Mouse (Mus musculus): ENCODE data around the gene Thrb.

GRCm38 (mm10) chr14:17675214-17675613, 15.2 kb downstream of the Thrb start:
- TF ChIP-seq CTCF (IDR thresholded peaks at IDR 0.05; ENCODE audit: extremely low read depth, insufficient read depth, insufficient read length, insufficient replicate concordance): no peak
- TF ChIP-seq POLR2A (IDR thresholded peaks at IDR 0.05; ENCODE audit: low read depth, low read length): no peak
